Mouse (Mus musculus): ENCODE measurements around the gene Efna2.

The Efna2 gene

GRCm38 (mm10) chr10:80179068-80180051, at the start of gene Efna2:
Efna2 (plus strand) TSS chr10:80179482.
- peak; percentile 66 for DNase-seq

- DNase-seq = peak; percentile 88
Observed at GRCm38 (mm10) chr10:80129846-80130245, 49.4 kb upstream of the Efna2 start.

GRCm38 (mm10) chr10:80130403-80131031, 48.8 kb upstream of the Efna2 start:
- DNase-seq = no peak

GRCm38 (mm10) chr10:80131316-80131951, 47.8 kb upstream of the Efna2 start:
- peak; percentile 42 for DNase-seq

- peak; percentile 34 for DNase-seq
Observed at GRCm38 (mm10) chr10:80131952-80132350, 47.3 kb upstream of the Efna2 start.

- DNase-seq = peak; percentile 68
Observed at GRCm38 (mm10) chr10:80133226-80133849, 45.9 kb upstream of the Efna2 start.

GRCm38 (mm10) chr10:80134421-80134820, 44.9 kb upstream of the Efna2 start:
- peak; percentile 53 for DNase-seq

GRCm38 (mm10) chr10:80135161-80135560, 44.1 kb upstream of the Efna2 start:
- peak; percentile 56 for DNase-seq

GRCm38 (mm10) chr10:80135641-80136040, 43.6 kb upstream of the Efna2 start:
- no peak for DNase-seq

GRCm38 (mm10) chr10:80136179-80136951, 42.9 kb upstream of the Efna2 start:
- DNase-seq = peak; percentile 52

- DNase-seq = peak; percentile 78
Observed at GRCm38 (mm10) chr10:80136952-80137625, 42.2 kb upstream of the Efna2 start.

- peak; percentile 75 for DNase-seq
Observed at GRCm38 (mm10) chr10:80137626-80138552, 41.4 kb upstream of the Efna2 start.

GRCm38 (mm10) chr10:80138553-80139438, 40.5 kb upstream of the Efna2 start, which contains the start of gene Atp5d:
Atp5d (plus strand) TSS chr10:80138632.
- DNase-seq = peak; percentile 86

GRCm38 (mm10) chr10:80139439-80139775, 39.9 kb upstream of the Efna2 start:
- DNase-seq = no peak

GRCm38 (mm10) chr10:80139975-80140665, 39.2 kb upstream of the Efna2 start:
- DNase-seq = no peak

GRCm38 (mm10) chr10:80140666-80141035, 38.6 kb upstream of the Efna2 start, which contains the start of gene Cbarp:
Cbarp (minus strand) TSS chr10:80140835.
- DNase-seq = no peak

GRCm38 (mm10) chr10:80141243-80141642, 38.0 kb upstream of the Efna2 start:
- peak; percentile 99 for DNase-seq

- peak; percentile 97 for DNase-seq
Observed at GRCm38 (mm10) chr10:80141786-80142529, 37.3 kb upstream of the Efna2 start.
